Mouse (Mus musculus) heart, embryonic 16.5 days (tissue): ENCODE measurements around the gene Ash1l. TPM values are rescaled to one million over a fixed set of nuclear protein-coding genes. Genes with fewer than 3 reads are reported as not detected.

ENCODE experiments used
- ATAC-seq: fragments of 200-750 bp; cut with Nextera tagmentation; replicated peaks from 2 replicates; pipeline ENCODE4 v1.8.0; 2017; ENCODE audit warnings: moderate number of reproducible peaks; ENCODE audit not compliant: insufficient read depth, low FRiP score; ENCODE audit errors: extremely low read depth
- H3K27ac ChIP-seq: fragments of 300-500 bp; sonication (generic); 2 replicates; pipeline ENCODE4 v1.5.1; 2014; ENCODE audit warnings: mild to moderate bottlenecking, low read length, control low read depth, moderate library complexity
- H3K27me3 ChIP-seq: fragments of 300-500 bp; sonication (generic); 2 replicates; pipeline ENCODE4 v1.6.1; 2014; ENCODE audit warnings: low read length, mixed read lengths; ENCODE audit not compliant: control insufficient read depth, insufficient read depth
- H3K36me3 ChIP-seq: fragments of 300-500 bp; sonication (generic); 2 replicates; pipeline ENCODE4 v1.6.1; 2014; ENCODE audit not compliant: control insufficient read depth, insufficient read depth
- H3K4me1 ChIP-seq: fragments of 300-500 bp; sonication (generic); 2 replicates; pipeline ENCODE4 v1.6.1; 2014; ENCODE audit warnings: low read length, mixed read lengths; ENCODE audit not compliant: control insufficient read depth, insufficient read depth
- H3K4me2 ChIP-seq: fragments of 300-500 bp; sonication (generic); 2 replicates; pipeline ENCODE4 v1.6.1; 2014; ENCODE audit warnings: low read depth, mild to moderate bottlenecking, control low read depth, low read length
- H3K4me3 ChIP-seq: fragments of 300-500 bp; sonication (generic); 2 replicates; pipeline ENCODE4 v1.5.1; 2014; ENCODE audit warnings: mild to moderate bottlenecking, control low read depth, low read length
- H3K9ac ChIP-seq: fragments of 300-500 bp; sonication (generic); 2 replicates; pipeline ENCODE4 v1.6.1; 2014; ENCODE audit warnings: low read length, control low read depth
- H3K9me3 ChIP-seq: fragments of 300-500 bp; sonication (generic); replicated peaks from 2 replicates; pipeline ENCODE4 v1.6.1; 2016; ENCODE audit warnings: low read length; ENCODE audit not compliant: control insufficient read depth
- WGBS: fragments of 180-500 bp; shearing (Covaris S2); extraction: QIAGEN DNeasy Blood & Tissue Kit; methylation state at CpG from one replicate; pipeline ENCODE4 v1.1.7; 2014; 5-methylcytosine and 5-hydroxymethylcytosine counted together
- polyA plus RNA-seq: library from polyadenylated mRNA; unstranded; fragments of >200 nt; fragmentation: Nextera tagmentation; extraction: Ambion mirVana; gene quantifications from 2 replicates; pipeline ENCODE4 v1.2.1, GENCODE M21; 2015

The Ash1l gene
- polyA plus RNA-seq, 1 experiment from 2014 or later = 15.6 TPM

- no peaks in the 10 kb centered on the region for H3K27me3 ChIP-seq
- H3K9ac ChIP-seq = no peak overlapping the region
- ATAC-seq = no peak
- H3K4me2 ChIP-seq = no peak overlapping the region
- no peaks in the 10 kb centered on the region for H3K36me3 ChIP-seq
- H3K4me1 ChIP-seq = no peaks in the 10 kb centered on the region
- WGBS = 54% methylated on average over 1 of the region's 1 CpGs
- H3K9me3 ChIP-seq = no peaks in the 10 kb centered on the region
- no peak overlapping the region for H3K4me3 ChIP-seq
- H3K27ac ChIP-seq = no peak overlapping the region
Observed at GRCm38 (mm10) chr3:89108146-89108545, 157.7 kb downstream of the Ash1l start.

GRCm38 (mm10) chr3:89113058-89113457, 162.6 kb downstream of the Ash1l start:
- Histone ChIP-seq H3K27me3 (no peaks in the 10 kb centered on the region), H3K9me3 (no peaks in the 10 kb centered on the region; the same call in 1 of the 2 replicates), H3K4me1 (no peaks in the 10 kb centered on the region), H3K4me2 (no peak overlapping the region), H3K4me3 (no peak overlapping the region), H3K27ac (no peak overlapping the region), H3K9ac (no peak overlapping the region), H3K36me3 (no peaks in the 10 kb centered on the region)
- 78% methylated on average over 4 of the region's 4 CpGs for WGBS
- no peak for ATAC-seq

- 14% methylated on average over 2 of the region's 2 CpGs for WGBS
Observed at GRCm38 (mm10) chr3:89115522-89115921, 165.1 kb downstream of the Ash1l start.

GRCm38 (mm10) chr3:89123313-89123712, 172.9 kb downstream of the Ash1l start:
- no peak for ATAC-seq
- no peak overlapping the region for H3K9ac ChIP-seq
- H3K4me2 ChIP-seq = no peak overlapping the region
- no peaks in the 10 kb centered on the region for H3K9me3 ChIP-seq
- H3K27me3 ChIP-seq = no peaks in the 10 kb centered on the region
- H3K4me1 ChIP-seq = peaks cover 7% of the 10 kb centered on the region
- H3K27ac ChIP-seq = no peak overlapping the region
- 63% methylated on average over 2 of the region's 2 CpGs for WGBS
- H3K4me3 ChIP-seq = no peak overlapping the region
- H3K36me3 ChIP-seq = no peaks in the 10 kb centered on the region

More at GRCm38 (mm10) chr3:89115522-89115921, 165.1 kb downstream of the Ash1l start:
- Histone ChIP-seq H3K27me3 (no peaks in the 10 kb centered on the region), H3K4me3 (no peak overlapping the region), H3K4me1 (no peaks in the 10 kb centered on the region), H3K9ac (no peak overlapping the region), H3K27ac (no peak overlapping the region), H3K36me3 (no peaks in the 10 kb centered on the region), H3K9me3 (no peaks in the 10 kb centered on the region; the same call in 1 of the 2 replicates), H3K4me2 (no peak overlapping the region)
- ATAC-seq = no peak

GRCm38 (mm10) chr3:89124241-89124640, 173.8 kb downstream of the Ash1l start:
- Histone ChIP-seq H3K4me1 (peaks cover 7% of the 10 kb centered on the region), H3K27ac (no peak overlapping the region), H3K9ac (no peak overlapping the region), H3K4me3 (no peak overlapping the region), H3K36me3 (no peaks in the 10 kb centered on the region), H3K9me3 (no peaks in the 10 kb centered on the region), H3K4me2 (no peak overlapping the region), H3K27me3 (no peaks in the 10 kb centered on the region)
- WGBS = 44% methylated on average over 3 of the region's 3 CpGs
- no peak for ATAC-seq

- ATAC-seq = no peak
- Histone ChIP-seq H3K9ac (no peak overlapping the region), H3K4me2 (no peak overlapping the region), H3K4me1 (peaks cover 7% of the 10 kb centered on the region), H3K27ac (no peak overlapping the region), H3K9me3 (no peaks in the 10 kb centered on the region), H3K4me3 (no peak overlapping the region), H3K36me3 (no peaks in the 10 kb centered on the region), H3K27me3 (no peaks in the 10 kb centered on the region)
- 82% methylated on average over 3 of the region's 3 CpGs for WGBS
Observed at GRCm38 (mm10) chr3:89125981-89126380, 175.6 kb downstream of the Ash1l start.

Other genes with a start within 250 kb of the Ash1l start
- gene Rit1, start 233.8 kb upstream of the Ash1l start, polyA plus RNA-seq = 59.0 and 59.4 TPM in 2 replicates
- gene Syt11, start 175.5 kb upstream of the Ash1l start, polyA plus RNA-seq = 8.1 and 8.2 TPM in 2 replicates
- 6.9 and 7.3 TPM in 2 replicates for gene Gon4l, start 115.4 kb upstream of the Ash1l start, polyA plus RNA-seq
- gene Msto1, start 36.6 kb upstream of the Ash1l start, polyA plus RNA-seq = 46.2 and 47.5 TPM in 2 replicates
- gene Dap3, start 559 bp downstream of the Ash1l start, polyA plus RNA-seq = 145 and 148 TPM in 2 replicates
- 8.1 and 10.2 TPM in 2 replicates for gene Rusc1, start 142.7 kb downstream of the Ash1l start, polyA plus RNA-seq
- gene Gm43738, start 150.5 kb downstream of the Ash1l start, polyA plus RNA-seq = not detected in 2 replicates
- 103 and 116 TPM in 2 replicates for gene Fdps, start 151.3 kb downstream of the Ash1l start, polyA plus RNA-seq
- gene Pklr, start 185.5 kb downstream of the Ash1l start, polyA plus RNA-seq = 0.20 and 0.64 TPM in 2 replicates
- 0.70 and 0.76 TPM in 2 replicates for gene Hcn3, start 209.6 kb downstream of the Ash1l start, polyA plus RNA-seq
- gene Clk2, start 214.2 kb downstream of the Ash1l start, polyA plus RNA-seq = 15.9 and 17.9 TPM in 2 replicates
- 89.5 and 93.9 TPM in 2 replicates for gene Scamp3, start 226.9 kb downstream of the Ash1l start, polyA plus RNA-seq
- 17.7 TPM in 2 replicates for gene Fam189b, start 232.5 kb downstream of the Ash1l start, polyA plus RNA-seq